Mouse (Mus musculus) bone marrow macrophage, adult 2 months (primary cell): ENCODE data around the gene Lrig2.

ENCODE experiments used
- CTCF ChIP-seq: IDR thresholded peaks from 2 replicates; pipeline ENCODE4 v1.5.1; 2012; ENCODE audit warnings: low read depth, mild to moderate bottlenecking, low read length, moderate library complexity
- POLR2A ChIP-seq: IDR thresholded peaks from 2 replicates; pipeline ENCODE4 v1.6.1; 2012; ENCODE audit warnings: mild to moderate bottlenecking, low read depth, low read length, borderline replicate concordance

- TF ChIP-seq CTCF (no peak), POLR2A (no peak)
Measured at GRCm38 (mm10) chr3:104396067-104396735, 115.5 kb downstream of the Lrig2 start.
